Mouse (Mus musculus): ENCODE data around the gene Gm5065.

The Gm5065 gene

DNA sequence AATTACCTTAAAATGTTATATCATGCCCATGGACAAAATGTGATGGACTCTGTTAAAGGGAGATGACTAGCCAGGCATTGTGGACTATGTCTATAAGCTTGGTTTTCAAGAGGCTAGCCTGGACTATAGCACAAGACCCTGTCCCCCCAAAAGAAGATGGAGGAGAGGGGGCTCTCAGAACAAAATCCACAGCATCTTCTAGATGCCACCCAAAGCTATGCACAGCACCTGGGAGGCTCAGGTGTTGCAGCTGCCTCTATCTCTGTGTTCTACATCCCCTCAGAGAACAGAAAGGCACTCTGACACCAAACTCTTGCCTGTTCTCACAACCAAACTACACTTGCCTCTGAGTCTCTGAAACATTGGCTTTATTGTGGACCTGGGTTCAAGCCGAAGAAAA lies at the start of gene Gm5065:
Gene Gm5065 (plus strand): TSS at position 301 of the 400 bp plus-strand sequence.
- DNase-seq (ENCODE audit: low spot score) = no peak

GRCm38 (mm10) chr7:5327511-5327910 lies 22.8 kb upstream of the Gm5065 start:
- DNase-seq (ENCODE audit: low spot score) = no peak

- DNase-seq (ENCODE audit: low spot score) = no peak
Measured at GRCm38 (mm10) chr7:5350935-5351334, 598 bp downstream of the Gm5065 start, which contains the start of gene Nlrp2. TSS of gene Nlrp2 (minus strand) at chr7:5351035.

GRCm38 (mm10) chr7:5363599-5363998 lies 13.3 kb downstream of the Gm5065 start:
- no peak for DNase-seq (ENCODE audit: low spot score)

- DNase-seq (ENCODE audit: low spot score) = no peak
Measured at GRCm38 (mm10) chr7:5366724-5367123, 16.4 kb downstream of the Gm5065 start.

GRCm38 (mm10) chr7:5406201-5406600 lies 55.9 kb downstream of the Gm5065 start:
- no peak for DNase-seq (ENCODE audit: low spot score)

Data from ovary, adult 18-20 months (tissue).